Mouse (Mus musculus) testis, postnatal 10 days (tissue): ENCODE measurements around the gene Arpc5.
"Not testable (repeated sequence)": the region's sequence is repeated elsewhere in the genome, so short reads cannot be mapped to it uniquely, and the experiment has no call there.

Experiments
- DNase-seq: peaks from one replicate; pipeline ENCODE4 v3.0.0; 2021; ENCODE audit warnings: low spot score

Arpc5 gene

DNA sequence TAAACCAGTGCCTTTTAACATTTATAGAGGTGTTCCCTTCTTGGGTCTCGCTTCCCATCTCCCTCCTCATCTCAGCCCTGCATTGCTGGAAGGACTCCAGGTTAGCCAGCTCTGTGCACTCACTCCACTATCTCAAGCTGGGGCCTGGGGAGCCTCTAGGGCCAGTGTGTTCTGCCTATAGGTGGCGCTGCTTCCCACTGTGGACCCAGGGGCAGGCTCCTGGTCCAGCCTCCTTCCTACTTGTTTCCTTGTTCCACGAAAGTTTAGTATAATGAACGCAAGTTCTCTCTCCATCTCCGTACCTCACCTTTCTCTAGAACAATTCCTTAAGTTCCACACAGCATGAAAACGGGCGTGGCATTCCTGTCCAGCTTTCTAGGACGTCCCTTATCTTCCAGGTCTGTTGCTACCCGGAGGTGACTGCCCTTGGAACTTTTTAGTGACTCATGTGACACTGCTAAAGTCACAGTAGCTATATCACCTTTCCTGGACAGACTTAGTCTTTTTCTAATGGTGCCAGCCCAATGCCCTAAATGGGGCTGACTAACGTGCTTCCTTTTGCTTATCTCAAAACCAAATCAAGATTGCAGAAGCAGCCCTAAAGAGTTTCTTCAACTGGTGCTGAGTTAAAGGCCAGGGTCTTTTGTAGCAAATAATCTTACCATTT lies 12.9 kb downstream of the Arpc5 start:
- DNase-seq: peak; percentile 84

- DNase-seq: no peak
Measured at GRCm38 (mm10) chr1:152784620-152785019, 18.3 kb downstream of the Arpc5 start.

GRCm38 (mm10) chr1:152785446-152785845 lies 19.1 kb downstream of the Arpc5 start:
- not testable (repeated sequence) for DNase-seq

DNA sequence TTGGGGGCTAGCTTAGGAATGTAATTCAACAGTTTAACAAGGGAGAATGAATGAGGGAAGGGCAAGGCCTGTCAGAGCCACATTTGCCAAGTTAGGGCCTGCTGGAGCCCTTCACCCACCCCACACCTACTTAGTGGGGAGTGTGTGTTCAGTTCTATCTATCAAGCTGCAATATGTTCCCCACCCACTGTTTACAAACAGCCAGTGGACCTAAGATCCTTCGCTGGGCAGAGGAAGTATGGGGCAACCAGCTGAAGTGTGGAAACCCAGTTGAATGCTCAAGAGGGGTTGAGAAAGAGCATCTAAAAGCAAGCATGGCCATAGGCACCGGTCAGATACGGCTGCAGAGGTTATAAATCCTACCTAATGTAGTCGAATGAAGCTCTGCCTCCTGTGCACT lies 20.6 kb downstream of the Arpc5 start:
- peak; percentile 23 for DNase-seq

- peak; percentile 31 for DNase-seq
Measured at GRCm38 (mm10) chr1:152788121-152788660, 21.8 kb downstream of the Arpc5 start.

DNA sequence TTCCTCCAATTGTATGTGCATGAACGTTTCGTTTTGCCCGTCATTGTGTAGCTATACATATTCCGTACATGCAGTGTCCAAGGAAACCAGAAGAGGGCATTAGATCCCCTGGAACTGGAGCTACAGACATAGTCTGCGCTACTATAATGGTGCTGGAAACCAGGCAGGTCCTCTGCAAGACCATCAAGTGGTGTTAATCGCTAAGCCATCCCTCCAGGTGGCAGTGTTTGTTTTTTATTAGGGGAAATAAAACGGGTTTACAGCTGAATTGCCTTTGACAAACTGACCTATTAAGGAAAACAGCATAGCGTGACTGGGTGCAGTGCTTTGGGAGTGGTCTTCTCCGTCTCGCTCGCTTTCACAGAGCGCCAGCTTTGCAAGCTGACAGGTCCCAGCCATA lies 23.9 kb downstream of the Arpc5 start:
- DNase-seq: peak; percentile 62

DNA sequence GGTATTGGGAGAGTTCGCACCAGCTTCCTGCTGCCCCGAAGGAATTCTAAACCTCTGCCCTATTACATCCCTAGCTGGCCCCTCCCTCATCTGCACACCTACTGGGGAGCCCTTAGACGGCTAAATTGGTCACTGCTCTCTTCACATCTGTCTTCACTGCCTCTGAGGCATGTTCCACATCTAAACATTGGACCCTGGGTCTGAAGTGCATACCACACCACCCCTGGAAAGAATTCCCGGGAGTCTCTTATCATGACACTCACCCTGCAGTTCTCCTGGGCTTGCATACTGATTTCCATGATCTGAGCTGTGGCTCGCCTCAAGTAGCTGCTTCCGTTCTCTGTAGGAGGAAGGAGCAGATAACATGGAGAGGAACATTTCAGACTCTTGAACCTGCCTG lies 24.5 kb downstream of the Arpc5 start:
- peak; percentile 35 for DNase-seq

DNA sequence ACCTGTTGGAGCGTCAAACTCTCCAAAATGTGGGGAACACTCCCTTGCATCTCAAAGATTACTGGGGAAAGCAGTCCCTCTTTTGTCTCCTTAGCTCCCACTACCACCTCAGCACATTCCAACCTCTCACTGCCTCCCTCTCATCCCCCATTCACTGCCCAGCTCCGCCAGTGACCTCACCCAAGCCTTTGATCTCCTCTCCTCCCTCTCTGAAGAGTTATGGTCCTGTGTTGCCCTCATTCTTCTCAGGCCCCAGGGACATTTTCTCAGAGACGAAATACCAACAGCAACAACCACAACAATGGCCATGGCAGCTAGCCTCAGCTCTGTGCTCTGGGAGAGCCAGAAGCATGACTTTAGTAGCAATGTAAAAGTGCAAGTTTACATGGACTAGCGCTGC lies 24.9 kb downstream of the Arpc5 start:
- peak; percentile 36 for DNase-seq

DNA sequence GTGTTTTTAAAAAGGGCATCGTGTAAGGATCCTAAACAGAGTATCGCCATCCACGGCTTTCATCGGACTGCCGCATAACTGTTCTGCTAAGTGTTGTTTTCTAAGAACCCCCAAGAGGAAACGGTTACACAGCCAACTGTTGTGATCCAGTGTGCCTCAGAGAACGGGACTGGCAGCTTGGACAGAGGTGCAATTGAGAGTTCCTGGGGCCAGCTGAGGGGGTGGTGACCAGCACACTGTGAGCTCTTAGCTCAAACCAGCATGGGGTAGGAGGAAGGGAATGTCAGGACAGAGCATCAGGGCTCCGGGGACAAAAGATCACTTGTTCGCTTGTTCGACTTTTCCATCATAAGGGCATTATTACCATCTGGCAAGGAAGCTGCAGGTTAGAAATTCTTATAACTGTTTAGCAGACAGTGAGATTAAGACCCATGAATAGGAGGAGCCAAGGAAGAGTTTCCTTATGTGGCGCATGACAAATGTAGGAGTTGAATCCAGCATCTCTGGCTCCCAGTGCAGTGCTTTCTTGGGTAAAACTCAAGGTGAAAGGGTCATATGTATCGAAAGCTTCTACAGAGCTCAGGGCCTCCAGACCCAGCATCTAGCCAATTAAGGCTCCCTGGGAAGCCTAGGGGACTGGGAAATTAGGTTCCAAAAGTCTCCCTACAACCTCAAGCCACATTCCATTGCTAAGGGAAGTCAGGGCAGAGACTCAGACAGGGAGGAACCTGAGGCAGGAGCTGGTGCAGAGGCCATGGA lies 26.6 kb downstream of the Arpc5 start:
- DNase-seq: peak; percentile 45

GRCm38 (mm10) chr1:152793495-152794130 lies 27.3 kb downstream of the Arpc5 start:
- DNase-seq: peak; percentile 22

DNA sequence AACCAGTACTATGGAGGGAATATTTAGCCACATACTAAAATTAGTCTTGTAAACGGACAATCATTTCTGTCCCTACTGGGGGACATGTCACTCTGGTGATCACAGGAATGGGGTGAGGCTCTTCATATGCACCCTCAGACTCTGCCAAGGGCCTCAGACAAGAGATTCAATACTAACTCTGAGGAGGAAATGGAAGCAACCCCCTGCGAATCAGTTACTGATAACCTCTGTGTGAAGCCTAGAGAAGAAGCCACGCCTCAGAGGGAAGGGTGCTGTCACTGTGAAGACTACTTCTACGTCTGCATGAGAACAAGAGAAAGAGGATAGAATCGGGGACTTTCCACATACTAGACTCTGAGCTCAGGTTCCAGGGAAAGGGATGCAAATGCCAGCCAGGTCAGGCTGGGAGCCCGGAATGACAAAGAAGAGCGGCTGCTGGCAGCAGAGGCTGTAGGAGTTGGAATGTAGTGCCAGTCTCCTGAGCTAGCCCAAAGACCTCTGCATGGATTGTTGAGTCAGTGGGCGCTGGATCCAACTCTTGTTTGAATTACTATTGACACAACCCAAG lies 29.4 kb downstream of the Arpc5 start:
- no peak for DNase-seq

DNA sequence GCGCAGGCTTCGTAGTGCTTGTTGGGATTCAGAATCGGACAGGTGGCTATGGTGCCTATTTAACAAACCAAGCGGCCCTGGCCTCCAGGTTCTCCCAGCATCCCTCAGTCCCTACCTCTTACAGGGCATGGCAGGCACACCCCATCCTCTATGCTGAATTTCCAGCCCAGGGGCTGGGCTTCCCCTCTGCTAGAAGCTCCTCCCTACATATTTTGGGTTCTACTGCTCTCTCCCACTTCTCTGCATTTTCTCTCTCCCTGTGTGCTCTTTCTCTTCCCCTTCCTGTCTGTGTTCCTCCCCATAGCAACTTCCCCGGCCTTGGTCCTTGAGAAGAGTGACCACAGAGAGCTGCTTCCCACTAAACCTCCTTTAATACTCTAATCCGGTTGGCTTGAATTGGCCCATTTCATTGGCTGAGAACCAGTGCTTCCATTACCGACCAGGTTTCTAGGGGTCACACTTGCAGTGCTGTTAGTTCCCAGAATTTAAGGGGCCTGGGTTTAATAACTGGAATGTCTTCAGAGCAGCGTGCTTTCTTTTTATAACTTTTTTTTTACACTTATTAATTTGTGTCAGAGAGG lies 30.4 kb downstream of the Arpc5 start:
- DNase-seq: no peak

GRCm38 (mm10) chr1:152798125-152798524 lies 31.8 kb downstream of the Arpc5 start:
- no peak for DNase-seq

- peak; percentile 56 for DNase-seq
Measured at GRCm38 (mm10) chr1:152799897-152800296, 33.6 kb downstream of the Arpc5 start, which contains the start of gene Ncf2. Gene Ncf2 (plus strand): TSS chr1:152800194.

GRCm38 (mm10) chr1:152800633-152801176 lies 34.4 kb downstream of the Arpc5 start:
- no peak for DNase-seq

GRCm38 (mm10) chr1:152804907-152805306 lies 38.6 kb downstream of the Arpc5 start:
- DNase-seq: no peak

- DNase-seq: no peak
Measured at GRCm38 (mm10) chr1:152807619-152808391, 41.5 kb downstream of the Arpc5 start.

DNA sequence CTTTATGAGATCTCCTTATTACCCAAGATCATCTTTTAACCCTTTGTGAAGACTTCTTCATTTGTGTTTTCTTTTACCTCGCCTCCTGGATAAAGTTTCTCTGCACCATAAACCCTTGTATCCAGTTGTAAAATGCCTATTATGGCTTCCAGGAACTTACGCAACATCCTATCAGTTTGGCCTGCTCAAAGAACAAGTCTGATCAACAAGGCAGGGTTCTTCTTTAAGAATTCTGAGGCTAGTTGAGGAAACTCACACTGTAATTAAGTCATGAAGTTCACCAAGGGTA lies 42.0 kb downstream of the Arpc5 start:
- DNase-seq: no peak

GRCm38 (mm10) chr1:152809541-152810252 lies 43.4 kb downstream of the Arpc5 start:
- DNase-seq: no peak
